Mouse (Mus musculus) T-helper 17 cell (primary cell): ENCODE measurements around the gene Tgfb1i1.

Experiments
- in situ Hi-C, 2 experiments: fragments of 300-600 bp; cut with MboI, MseI; formaldehyde crosslinking; loops; 1 replicate in 1 of 2; 2 replicates in 1 of 2; pipeline ENCODE4 v1.15.1; 2025; ENCODE audit warnings: high pct_unique_total_duplicates in 2 of 2

Tgfb1i1 gene

DNA sequence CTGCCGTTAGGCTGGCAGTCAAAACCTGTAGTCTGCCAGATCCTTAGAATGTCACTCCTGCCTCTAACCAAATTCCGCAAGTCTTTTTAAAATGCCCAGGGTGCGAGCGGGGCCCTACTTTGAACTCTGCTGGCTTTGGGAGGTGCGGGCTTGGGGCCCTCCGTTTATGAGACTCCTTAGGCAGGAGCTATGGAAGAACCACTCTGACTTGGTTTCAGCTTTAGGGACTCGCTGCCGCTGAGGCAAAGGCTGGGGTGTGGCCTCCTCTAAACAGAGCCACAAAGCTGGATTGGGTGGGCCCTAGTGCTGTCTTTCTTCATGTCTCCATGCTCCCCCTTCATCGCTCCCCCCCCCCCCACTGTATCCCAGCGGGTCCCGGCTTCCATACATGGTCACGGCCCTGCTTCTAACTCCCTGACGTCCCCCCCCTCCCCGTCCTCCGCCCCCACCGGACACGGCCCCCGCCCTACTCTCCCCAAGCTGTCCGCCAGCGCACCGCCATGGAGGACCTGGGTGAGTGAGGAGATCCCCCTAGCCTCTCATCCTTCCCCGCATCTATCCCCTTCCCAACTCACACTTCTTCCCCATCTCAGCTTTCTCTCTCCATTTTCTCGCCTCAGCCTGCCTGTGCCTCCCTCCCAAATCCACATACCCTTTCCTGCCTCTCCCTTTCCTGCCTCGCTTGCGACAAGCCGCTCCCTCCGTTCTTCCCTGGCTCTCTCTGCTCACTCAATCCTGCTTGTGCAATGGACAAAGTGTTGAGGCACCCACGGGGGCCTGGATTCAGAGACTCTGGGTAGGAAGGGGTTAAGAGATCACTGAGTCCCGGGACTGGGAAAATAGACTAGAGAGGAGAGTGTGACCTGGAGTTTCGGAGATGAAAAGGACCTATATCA is at the start of gene Tgfb1i1:
Gene Tgfb1i1, plus strand, starts transcription at position 317 of the 896 bp plus-strand sequence.
- in situ Hi-C loops: loop anchor here (5.0 to 10.0 kb wide), 3 partner anchors 41 to 441 kb away; no protein-coding TSS in a partner anchor

DNA sequence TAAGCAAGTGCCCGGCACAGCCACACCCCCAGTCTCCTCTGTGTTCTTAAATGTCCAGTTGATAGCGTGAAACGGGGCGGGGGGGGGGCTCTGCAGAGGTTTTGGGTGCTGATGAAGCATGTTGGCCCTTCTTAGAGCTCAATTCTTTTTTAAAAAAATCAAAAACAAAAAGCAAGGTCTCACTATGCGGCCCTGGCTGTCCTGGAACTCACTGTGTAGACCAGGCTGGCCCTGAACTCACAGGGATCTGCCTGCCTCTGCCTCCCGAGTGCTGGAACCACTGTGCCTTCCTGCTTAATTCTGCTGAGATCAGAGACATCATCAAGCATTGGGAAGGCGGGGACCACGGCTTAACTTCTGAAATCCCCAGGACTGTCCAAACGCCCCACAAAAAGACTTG is 45.0 kb upstream of the Tgfb1i1 start:
- in situ Hi-C loops: loop anchor here in 1 of 2 experiments (5.0 to 25.0 kb wide), 3 partner anchors 54 to 189 kb away; partner anchors contain the start of gene Trim72

DNA sequence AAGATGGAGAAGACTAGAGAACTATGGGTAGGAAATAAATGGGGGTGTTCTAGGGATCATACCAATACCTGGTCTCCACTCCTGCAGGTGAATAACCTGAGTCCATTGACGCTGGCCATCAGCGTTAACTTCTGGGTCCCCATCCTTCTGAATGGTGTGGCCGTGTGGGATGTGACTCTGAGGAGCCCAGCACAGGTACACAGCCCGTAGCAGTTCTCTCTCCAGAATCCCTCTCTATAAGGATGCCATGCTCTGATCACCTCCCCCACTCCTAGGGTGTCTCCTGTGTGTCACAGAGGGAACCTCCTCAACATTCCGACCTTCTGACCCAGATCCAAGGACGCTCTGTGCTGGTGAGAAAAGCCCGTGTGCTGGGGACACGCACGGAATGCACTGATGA is 43.5 kb upstream of the Tgfb1i1 start:
- in situ Hi-C loops: loop anchor here in 1 of 2 experiments (5.0 to 25.0 kb wide), 3 partner anchors 56 to 191 kb away; partner anchors contain the start of gene Trim72

DNA sequence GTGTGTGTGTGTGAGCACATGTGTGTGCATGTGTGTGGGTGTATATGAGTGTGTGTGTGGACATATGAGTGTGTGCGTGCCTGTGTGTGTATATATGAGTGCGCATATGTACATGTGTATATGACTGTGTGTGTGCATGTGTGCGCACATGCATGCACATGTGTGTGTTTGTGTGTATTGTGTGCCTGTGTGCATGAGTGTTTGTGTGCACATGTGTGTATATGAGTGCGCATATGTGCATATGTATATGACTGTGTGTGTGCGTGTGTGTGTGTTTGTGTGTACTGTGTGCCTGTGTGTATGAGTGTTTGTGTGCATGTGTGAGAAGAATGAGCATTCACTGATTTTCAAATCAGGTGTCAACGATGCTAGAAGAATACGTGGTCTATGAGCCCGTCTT is 42.4 kb upstream of the Tgfb1i1 start:
- in situ Hi-C loops: loop anchor here in 1 of 2 experiments (5.0 to 25.0 kb wide), 3 partner anchors 57 to 192 kb away; partner anchors contain the start of gene Trim72

DNA sequence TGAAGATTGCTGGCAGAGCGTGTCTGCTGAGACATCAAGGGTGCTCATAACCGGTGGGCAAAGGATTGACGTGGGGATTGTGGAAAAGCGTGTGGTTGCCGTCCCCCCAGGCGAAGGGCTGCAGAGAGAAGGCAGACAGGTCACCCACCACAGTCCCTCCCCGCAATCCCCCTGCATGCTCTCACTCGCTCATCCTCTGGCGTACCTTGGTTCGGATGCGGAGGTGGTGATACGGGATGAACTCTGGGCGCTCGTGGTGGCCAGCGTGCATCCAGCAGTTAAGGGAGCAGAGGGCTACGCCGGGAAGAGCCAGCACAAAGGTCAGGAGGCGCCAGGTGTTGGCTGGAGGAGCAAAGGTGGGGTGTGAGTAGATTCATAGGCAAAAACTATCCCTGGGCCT is 40.9 kb upstream of the Tgfb1i1 start:
- in situ Hi-C loops: loop anchor here (5.0 to 25.0 kb wide), 2 partner anchors 193 to 213 kb away; partner anchors contain the start of genes Pycard (in 1 of the 2) and Trim72 (in 1 of the 2)

DNA sequence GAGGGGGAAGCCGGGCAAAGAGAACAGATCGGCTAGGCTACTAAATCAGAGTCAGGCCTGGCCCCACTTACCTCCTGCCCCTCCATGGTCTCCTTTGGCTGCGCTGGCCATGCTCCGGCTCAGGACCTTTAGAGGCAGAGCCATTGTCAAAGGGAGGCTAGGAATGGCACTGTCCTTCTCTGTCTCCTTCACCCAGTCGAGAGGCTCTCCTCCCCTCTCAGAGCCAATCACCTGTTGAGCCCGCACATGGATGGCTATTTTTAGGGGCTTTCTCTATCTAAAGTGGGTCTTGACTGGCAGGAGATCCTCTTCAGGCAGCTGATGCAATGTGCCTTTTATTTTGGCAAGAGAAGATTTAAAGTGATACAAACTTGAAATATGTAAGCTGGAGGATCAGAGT is 40.5 kb upstream of the Tgfb1i1 start, which contains the start of gene Cox6a2:
Gene Cox6a2, minus strand, starts transcription at position 236 of the 400 bp plus-strand sequence.
- in situ Hi-C loops: loop anchor here (5.0 to 25.0 kb wide), 2 partner anchors 194 to 214 kb away; partner anchors contain the start of genes Pycard (in 1 of the 2) and Trim72 (in 1 of the 2)

DNA sequence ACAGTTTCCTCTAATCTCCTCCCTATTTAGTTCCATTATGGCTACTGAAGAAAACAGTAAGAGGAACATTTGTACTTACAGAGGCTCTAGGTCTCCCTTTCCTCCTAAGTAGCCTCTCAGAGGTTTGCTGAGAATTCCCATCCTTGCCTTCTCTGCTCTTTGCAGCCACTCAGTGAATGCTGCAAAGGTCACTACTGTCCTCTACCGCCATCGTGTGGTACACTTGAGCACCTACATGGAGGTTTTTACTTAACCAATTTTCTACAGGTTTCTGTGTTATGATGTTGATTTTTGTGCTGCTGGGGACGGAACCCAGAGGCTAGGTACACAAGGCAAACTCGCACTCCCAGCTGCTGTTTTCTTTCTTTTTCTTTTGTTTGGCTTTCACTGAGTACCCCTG is 38.4 kb upstream of the Tgfb1i1 start:
- in situ Hi-C loops: loop anchor here (5.0 to 25.0 kb wide), 2 partner anchors 196 to 216 kb away; partner anchors contain the start of genes Pycard (in 1 of the 2) and Trim72 (in 1 of the 2)

DNA sequence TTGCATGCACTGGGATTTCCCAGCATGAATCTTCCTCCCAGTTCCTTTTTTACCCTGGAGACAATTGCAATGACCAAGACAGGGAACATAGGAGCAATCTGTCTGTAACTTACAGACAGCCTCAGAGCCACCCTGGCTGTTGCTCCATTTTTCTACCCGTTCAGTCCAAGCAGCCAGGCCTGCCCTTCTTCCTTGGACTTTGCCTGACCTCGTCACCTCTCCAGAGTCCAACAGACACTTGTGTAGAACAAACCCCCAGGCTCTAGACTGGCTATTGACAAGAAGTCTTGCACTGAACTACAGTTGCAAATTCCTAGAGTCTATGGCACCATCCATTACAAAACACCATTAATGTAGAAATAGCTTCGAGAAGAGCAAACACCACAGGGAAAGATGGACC is 36.8 kb upstream of the Tgfb1i1 start:
- in situ Hi-C loops: loop anchor here (5.0 to 25.0 kb wide), 2 partner anchors 198 to 218 kb away; partner anchors contain the start of genes Pycard (in 1 of the 2) and Trim72 (in 1 of the 2)

DNA sequence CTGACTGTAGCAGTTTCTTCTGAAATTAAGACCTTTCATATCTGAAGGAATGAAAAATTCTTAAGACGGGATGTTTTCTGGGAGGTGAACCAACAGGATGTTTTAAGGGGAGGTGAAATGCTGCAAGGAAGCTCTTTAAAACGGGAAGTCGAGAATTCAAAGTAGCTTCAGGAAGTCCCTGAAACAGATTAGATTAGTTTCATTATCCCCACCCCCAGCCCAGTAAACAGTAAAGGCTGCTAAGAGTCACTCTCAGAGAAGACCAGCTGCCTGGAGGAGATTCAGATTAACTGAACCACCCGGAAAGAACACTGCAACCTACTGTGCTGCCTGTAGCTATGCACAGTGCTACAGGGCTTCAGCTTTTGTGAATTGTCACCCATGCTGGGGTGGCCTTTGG is 26.7 kb upstream of the Tgfb1i1 start:
- in situ Hi-C loops: loop anchor here in 1 of 2 experiments (25.0 kb wide), 1 partner anchor 208 kb away; the partner anchor contains the start of gene Trim72

DNA sequence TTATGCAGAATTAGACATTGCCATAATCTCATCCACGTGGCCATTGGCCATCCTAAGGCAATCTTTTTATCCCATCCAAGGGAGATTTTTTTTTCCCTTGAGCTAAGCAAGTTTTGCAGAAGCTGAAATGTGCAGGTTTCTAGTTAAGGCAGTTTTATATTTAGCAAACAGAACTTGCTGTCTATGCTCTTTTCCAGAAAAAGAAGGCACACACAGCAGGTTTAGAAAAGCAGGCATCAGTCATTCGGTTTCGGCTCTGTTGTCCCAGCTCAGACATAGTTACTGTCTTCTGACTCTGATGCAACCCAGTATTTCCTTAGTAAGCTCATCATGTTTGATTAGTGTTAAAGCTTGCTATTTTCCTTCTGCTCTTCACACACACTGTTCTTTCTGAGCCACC is 25.7 kb upstream of the Tgfb1i1 start:
- in situ Hi-C loops: loop anchor here in 1 of 2 experiments (25.0 kb wide), 1 partner anchor 209 kb away; the partner anchor contains the start of gene Trim72

DNA sequence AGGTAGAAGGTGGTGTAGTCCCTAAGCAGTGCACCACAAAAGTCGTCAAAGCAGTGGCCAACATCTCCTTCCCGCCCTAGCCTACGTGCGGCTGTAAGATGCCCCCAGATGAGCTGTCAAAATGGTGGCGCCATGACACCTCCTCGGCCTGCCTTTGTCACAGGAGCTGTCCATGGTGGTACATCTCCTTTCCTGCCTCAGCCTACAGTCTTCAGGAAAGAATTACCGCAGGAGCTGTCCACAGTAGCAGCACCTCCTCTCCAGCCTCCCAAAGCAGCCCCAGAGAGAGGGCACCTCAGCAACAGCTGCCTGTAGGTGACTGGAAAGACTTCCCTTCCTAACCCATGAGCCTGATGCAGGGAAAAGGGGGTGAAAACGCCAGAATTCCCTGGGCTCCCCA is 14.9 kb upstream of the Tgfb1i1 start:
- in situ Hi-C loops: no loop called here

DNA sequence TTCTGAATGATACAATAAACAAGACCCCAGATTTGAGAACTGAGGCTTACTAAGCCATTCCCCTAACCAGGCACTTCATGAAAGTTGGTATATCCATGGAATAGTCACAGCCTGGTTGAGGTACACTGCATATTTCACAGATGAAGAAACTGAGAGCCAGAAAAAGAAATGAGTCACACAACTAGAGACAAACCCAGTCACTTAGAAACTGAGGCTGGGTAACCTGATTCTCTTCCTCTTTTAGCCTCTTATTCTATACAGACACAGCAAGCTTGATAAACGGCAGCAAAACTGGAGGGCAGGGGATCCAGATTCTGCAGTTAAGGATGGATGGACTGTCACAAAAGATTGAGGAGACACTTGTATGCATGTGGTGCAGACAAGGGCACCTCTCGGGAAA is 11.8 kb upstream of the Tgfb1i1 start:
- in situ Hi-C loops: no loop called here

DNA sequence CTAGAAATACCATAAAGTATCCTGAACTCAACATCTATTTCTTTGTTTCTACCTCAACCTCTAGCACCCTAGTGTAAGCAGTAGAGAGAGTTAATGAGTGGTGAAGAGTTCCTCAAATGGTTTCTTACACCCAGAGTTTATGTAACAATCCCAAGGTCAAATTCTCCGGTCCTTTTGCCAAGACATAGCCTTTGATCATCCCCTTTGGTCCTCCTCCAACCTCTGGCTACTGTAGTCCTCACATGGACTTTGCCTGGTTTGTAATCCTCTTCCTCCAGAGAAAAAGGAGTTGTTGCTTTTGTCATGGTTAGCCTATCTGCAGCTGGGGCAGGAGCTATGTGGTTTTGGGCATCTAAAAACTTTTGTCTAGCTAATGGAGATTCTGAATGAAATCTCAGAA is 11.1 kb upstream of the Tgfb1i1 start:
- in situ Hi-C loops: no loop called here

DNA sequence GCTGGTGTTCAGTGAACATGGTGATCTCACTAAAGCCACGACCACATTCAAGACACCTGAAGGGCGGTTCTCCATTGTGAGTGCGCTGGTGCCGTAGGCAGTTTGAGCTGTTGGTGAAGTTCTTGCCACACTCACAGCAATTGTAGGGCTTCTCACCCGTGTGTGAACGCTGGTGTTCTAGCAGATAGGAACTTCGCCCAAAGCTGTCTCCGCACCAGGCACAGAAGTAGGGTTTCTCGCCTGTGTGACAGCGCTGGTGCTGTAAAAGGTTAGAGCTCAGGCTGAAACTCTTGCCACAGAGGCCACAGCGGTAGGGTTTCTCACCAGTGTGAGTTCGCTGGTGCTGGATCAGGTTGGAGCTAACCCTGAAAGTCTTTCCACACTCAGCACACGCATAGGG is 10.2 kb upstream of the Tgfb1i1 start:
- in situ Hi-C loops: no loop called here

DNA sequence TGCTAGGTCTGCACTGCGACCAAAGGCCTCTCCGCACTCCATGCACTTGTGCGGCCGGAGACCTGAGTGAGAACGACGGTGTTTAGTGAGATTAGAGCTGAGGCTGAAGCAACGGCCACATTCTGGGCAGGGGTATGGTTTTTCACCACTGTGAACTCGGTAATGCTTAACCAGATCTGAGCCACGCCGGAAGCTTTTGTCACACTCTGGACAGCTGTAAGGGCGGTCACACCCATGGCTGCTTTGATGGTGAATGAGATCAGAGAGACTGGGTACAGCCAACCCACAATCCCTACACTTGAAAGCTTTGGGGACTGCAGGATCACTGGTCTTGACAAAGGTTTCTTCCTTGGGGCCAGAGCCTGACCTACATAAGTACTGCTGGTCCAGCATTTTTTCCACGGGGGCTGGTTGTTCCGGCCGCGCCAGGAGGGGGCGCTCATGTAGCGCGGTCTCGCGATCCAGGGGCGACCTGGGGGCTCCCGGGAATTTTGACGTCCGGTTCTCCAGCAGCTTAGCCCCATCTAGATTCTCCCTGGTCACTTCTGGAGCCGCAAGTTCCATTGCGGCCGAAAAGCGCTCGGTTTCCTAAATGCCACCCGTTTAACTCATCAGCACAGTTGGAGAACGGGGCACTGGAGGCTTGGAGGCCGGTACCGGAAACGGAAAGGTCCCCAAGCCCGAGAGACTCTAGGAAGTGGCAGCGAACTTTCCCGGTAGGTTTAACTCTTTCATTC is 9.6 kb upstream of the Tgfb1i1 start, which contains the start of gene Armc5:
Gene Armc5, plus strand, starts transcription at position 487 of the 737 bp plus-strand sequence.
- in situ Hi-C loops: no loop called here

DNA sequence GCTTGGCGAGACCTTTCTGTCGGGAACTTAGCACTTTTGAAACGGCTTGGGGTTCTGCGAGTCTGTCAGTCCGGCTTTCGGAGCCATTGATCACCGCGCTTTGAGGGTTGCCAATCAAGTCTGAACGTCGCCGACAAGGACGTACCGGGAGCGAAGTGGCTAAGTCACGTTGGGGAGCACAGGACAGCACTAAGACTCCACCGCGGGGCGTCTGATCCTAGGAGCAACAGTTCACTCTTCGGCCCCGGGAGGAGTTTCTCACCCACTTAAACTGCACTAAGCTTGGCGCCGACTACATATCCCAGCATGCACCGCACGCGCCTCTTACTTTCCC is 9.1 kb upstream of the Tgfb1i1 start:
- in situ Hi-C loops: no loop called here

DNA sequence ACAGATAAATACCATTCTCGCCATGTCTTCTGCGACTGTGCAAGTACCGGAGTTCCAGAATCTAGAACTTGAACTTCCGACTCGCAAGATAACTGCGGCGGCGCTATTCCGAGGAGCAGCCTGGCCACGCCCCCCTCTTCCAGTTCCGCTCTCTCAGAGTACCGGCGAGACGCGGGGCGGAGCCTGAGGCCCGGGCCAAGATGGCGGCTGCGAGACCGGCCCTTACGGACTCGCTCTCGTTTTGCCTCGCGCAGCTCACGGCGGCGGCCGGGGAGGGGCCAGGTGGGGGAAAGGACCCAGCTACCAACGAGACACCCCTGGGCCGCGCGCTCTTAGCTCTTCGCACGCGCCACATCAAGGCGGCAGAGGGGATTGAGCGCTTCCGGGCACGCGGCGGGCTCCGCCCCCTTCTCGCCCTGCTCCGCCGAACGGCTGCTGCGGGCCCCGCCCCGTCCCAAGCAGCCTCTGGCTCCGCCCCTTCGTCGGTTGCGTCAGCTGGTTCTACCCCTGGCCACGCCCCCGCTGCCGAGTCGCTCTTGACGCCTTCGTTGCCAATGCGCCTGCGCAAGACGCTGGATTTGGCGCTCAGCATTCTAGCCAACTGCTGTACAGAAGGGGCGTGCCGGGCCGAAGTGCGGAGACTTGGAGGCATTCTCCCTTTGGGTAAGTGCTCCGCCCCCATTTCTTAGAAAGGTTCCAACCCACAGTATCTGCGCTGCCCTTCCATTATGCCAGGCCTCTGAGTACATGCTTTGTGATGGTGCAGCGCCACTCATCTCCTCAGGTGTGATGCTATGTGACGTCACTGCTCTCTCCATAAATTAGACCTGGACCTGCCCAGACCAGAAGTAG is 8.5 kb upstream of the Tgfb1i1 start, which contains the start of gene 9130023H24Rik:
Gene 9130023H24Rik, minus strand, starts transcription at position 105 of the 852 bp plus-strand sequence.
- in situ Hi-C loops: no loop called here

DNA sequence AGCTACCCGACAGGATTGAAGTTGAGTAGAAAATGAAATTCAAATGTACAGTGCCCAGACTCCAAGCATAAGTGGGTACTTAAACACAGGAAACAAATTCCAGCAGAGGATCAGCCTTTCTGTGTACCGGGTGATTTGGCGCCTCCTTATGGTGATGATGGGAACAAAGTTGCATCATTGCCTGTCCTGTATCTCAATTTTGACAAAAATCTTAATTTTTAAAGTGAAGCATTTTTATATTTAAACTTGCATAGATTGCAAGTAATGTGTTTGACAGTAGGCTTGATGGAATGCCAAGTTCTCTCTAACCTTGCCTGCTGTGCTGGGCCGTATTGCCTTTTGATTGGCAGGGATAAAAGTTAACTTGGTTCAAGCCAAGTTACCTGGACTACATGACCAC is 7.6 kb upstream of the Tgfb1i1 start:
- in situ Hi-C loops: no loop called here

DNA sequence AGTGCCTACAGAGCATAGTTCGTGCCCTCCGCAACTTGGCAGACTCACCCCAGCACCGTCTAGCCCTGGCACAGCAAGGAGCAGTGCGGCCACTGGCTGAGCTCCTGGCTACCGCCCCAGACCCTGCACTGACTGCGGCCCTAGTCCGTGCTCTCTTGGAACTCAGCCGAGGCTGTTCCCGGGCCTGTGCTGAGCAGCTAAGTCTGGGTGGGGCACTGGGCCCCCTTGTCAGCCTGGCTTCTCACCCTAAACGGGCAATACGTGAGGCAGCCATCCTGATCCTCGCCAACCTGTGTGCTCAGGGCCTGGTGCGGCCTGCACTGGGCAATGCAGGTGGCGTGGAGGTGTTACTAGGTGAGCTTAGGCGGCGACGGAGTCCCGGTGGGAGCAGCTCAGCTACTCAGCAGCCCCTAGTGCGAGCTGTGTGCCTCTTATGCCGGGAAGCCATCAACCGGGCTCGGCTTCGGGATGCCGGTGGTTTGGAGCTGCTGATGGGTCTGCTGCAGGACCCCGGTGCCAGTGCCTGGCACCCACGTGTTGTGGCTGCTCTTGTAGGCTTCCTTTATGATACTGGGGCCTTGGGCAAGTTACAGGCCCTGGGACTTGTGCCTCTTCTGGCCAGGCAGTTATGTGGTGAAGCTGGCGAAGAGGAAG is 6.4 kb upstream of the Tgfb1i1 start:
- in situ Hi-C loops: loop anchor here (5.0 to 10.0 kb wide), 2 partner anchors 105 to 107 kb away; no protein-coding TSS in a partner anchor

DNA sequence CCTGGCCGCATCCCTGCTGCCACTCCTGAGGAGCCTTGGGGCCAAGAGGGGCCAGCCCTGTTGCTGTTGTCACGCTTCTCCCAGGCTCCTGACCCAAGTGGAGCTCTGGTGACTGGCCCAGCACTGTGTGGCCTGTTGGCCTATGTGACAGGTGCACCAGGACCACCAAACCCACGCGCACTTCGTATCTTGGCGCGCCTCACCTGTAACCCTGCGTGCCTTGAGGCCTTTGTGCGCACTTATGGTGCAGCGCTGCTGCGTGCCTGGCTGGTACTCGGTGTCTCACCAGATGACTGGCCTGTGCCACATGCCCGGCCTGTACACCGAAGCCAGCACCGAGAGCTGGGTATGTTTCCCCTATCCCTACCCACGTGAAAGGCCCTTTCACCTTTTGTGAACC is 4.3 kb upstream of the Tgfb1i1 start:
- in situ Hi-C loops: loop anchor here (5.0 to 10.0 kb wide), 2 partner anchors 102 to 105 kb away; no protein-coding TSS in a partner anchor
